ENCODE assay signal across 9 mouse cellular contexts in genomic region chr1:87174006-87174955, GRCm38 (mm10). TPM values are rescaled to one million over a fixed set of nuclear protein-coding genes. Genes with fewer than 3 reads are reported as not detected.
DNase-seq lines count a peak whose midpoint lies in the region; ATAC-seq and TF ChIP-seq lines count a peak whose summit lies in the region.
"Had no signal": no experiment of that assay in that cellular context is flagged by ENCODE, and none has a peak within 500 bp of the region (broad histone marks: within the 10 kb centered on the region; RNA-seq: fewer than 3 reads in every experiment).

No protein-coding gene starts in this region.

- peaks cover 2% of the 10 kb centered on the region for H3K4me1 ChIP-seq in ES-Bruce4 (ENCODE audit: control insufficient read depth, insufficient read depth, low read length)
- peaks cover 3% of the 10 kb centered on the region; the same call in 1 of the 2 replicates for H3K4me1 ChIP-seq in embryonic facial prominence, embryonic 11.5 days (ENCODE audit: control insufficient read depth, insufficient read depth, low read length)
- H3K4me1 ChIP-seq in heart, embryonic 11.5 days (ENCODE audit: control insufficient read depth, insufficient read depth, low read length): peaks cover 15% of the 10 kb centered on the region; the same call in 1 of the 2 replicates
- H3K4me1 ChIP-seq in liver, embryonic 16.5 days (ENCODE audit: control insufficient read depth, low read depth, low read length): no peaks in the 10 kb centered on the region; the same call in 1 of the 2 replicates

- H3K27me3 ChIP-seq in ES-Bruce4 (ENCODE audit: control insufficient read depth, insufficient read depth, low read length, poor library complexity, severe bottlenecking): no peaks in the 10 kb centered on the region
- H3K27me3 ChIP-seq in embryonic facial prominence, embryonic 11.5 days (ENCODE audit: control insufficient read depth, insufficient read depth, low read length): peaks cover 3% of the 10 kb centered on the region; the same call in 1 of the 2 replicates
- H3K27me3 ChIP-seq in heart, embryonic 11.5 days (ENCODE audit: control insufficient read depth, insufficient read depth, low read length): peaks cover 51% of the 10 kb centered on the region
- peaks cover 14% of the 10 kb centered on the region for H3K27me3 ChIP-seq in liver, embryonic 16.5 days (ENCODE audit: control insufficient read depth, insufficient read depth, low read depth, low read length)

- peak; percentile 83 for DNase-seq in adrenal gland, postnatal 14 days
- peak; percentile 89 for DNase-seq in embryonic facial prominence, embryonic 11.5 days (ENCODE audit: low spot score)
- peak; percentile 81 for DNase-seq in kidney, postnatal 10 days
- DNase-seq in ovary, postnatal 36 days (ENCODE audit: low spot score): peak; percentile 74
- DNase-seq in yolk sac, embryonic 10.5 days (ENCODE audit: low spot score): peak; percentile 61

- TF ChIP-seq EP300 in ES-Bruce4 (IDR thresholded peaks at IDR 0.05; ENCODE audit: insufficient read depth, low read depth, low read length): no peak

- no peak overlapping the region for H3K4me2 ChIP-seq in embryonic facial prominence, embryonic 11.5 days (ENCODE audit: low read depth, low read length)
- H3K4me2 ChIP-seq in heart, embryonic 11.5 days: 0 out of 2 replicates have a peak overlapping the region, but pooled peaks have one; percentile 4
- H3K4me2 ChIP-seq in liver, embryonic 16.5 days (ENCODE audit: low read depth, low read length): no peak overlapping the region

- H3K36me3 ChIP-seq in ES-Bruce4 (ENCODE audit: control insufficient read depth, insufficient read depth, low read length, poor library complexity, severe bottlenecking): no peaks in the 10 kb centered on the region
- no peaks in the 10 kb centered on the region for H3K36me3 ChIP-seq in embryonic facial prominence, embryonic 11.5 days (replicated peaks; ENCODE audit: control insufficient read depth, insufficient read depth, low read depth, low read length)
- no peaks in the 10 kb centered on the region for H3K36me3 ChIP-seq in heart, embryonic 11.5 days (ENCODE audit: control insufficient read depth, insufficient read depth, low read length)
- no peaks in the 10 kb centered on the region for H3K36me3 ChIP-seq in liver, embryonic 16.5 days (ENCODE audit: control insufficient read depth, insufficient read depth)

- 24% methylated on average over 27 of the region's 28 CpGs for WGBS in embryonic facial prominence, embryonic 11.5 days
- 25% methylated on average over 28 of the region's 28 CpGs for WGBS in heart, embryonic 11.5 days (ENCODE audit: insufficient replicate concordance)
- WGBS in liver, embryonic 16.5 days (ENCODE audit: insufficient replicate concordance): 22% methylated on average over 28 of the region's 28 CpGs

- no peak overlapping the region for H3K4me3 ChIP-seq in ES-Bruce4 (ENCODE audit: low read depth, low read length)
- no peak overlapping the region for H3K4me3 ChIP-seq in embryonic facial prominence, embryonic 11.5 days (ENCODE audit: low read depth, low read length)
- H3K4me3 ChIP-seq in heart, embryonic 11.5 days (ENCODE audit: low read depth, low read length): no peak overlapping the region
- H3K4me3 ChIP-seq in liver, embryonic 16.5 days (ENCODE audit: low read depth, low read length): no peak overlapping the region

- peak; percentile 69 for TF ChIP-seq CTCF in ES-Bruce4 (IDR thresholded peaks at IDR 0.05; ENCODE audit: low read depth, low read length)

- no peak overlapping the region; the same call in 1 of the 2 replicates for H3K9ac ChIP-seq in ES-Bruce4 (ENCODE audit: low read depth, poor library complexity, severe bottlenecking)
- H3K9ac ChIP-seq in embryonic facial prominence, embryonic 11.5 days (replicated peaks; ENCODE audit: low read length): peak overlapping the region; percentile 33; the same call in 1 of the 2 replicates
- no peak overlapping the region for H3K9ac ChIP-seq in heart, embryonic 11.5 days (ENCODE audit: low read depth, low read length)
- no peak overlapping the region for H3K9ac ChIP-seq in liver, embryonic 16.5 days (ENCODE audit: low read depth, low read length)

- H3K9me3 ChIP-seq in ES-Bruce4 (replicated peaks; ENCODE audit: control insufficient read depth, insufficient read depth, low read length, poor library complexity, severe bottlenecking): no peaks in the 10 kb centered on the region
- no peaks in the 10 kb centered on the region for H3K9me3 ChIP-seq in embryonic facial prominence, embryonic 11.5 days (replicated peaks; ENCODE audit: control insufficient read depth, low read length)
- no peaks in the 10 kb centered on the region for H3K9me3 ChIP-seq in heart, embryonic 11.5 days (replicated peaks; ENCODE audit: control insufficient read depth, low read length)
- H3K9me3 ChIP-seq in liver, embryonic 16.5 days (replicated peaks; ENCODE audit: control insufficient read depth, low read length): no peaks in the 10 kb centered on the region

- no peak for TF ChIP-seq POLR2A in ES-Bruce4 (IDR thresholded peaks at IDR 0.05; ENCODE audit: insufficient read depth, low read length)

- peak; percentile 42; the same call in 1 of the 2 replicates for ATAC-seq in embryonic facial prominence, embryonic 11.5 days (replicated peaks; ENCODE audit: insufficient number of reproducible peaks, low FRiP score, low TSS enrichment, low read depth)
- no peak for ATAC-seq in heart, embryonic 11.5 days (replicated peaks; ENCODE audit: insufficient number of reproducible peaks, low FRiP score, low TSS enrichment)
- peak; percentile 64; the same call in 1 of the 2 replicates for ATAC-seq in liver, embryonic 16.5 days (ENCODE audit: low read depth)

- H3K27ac ChIP-seq in ES-Bruce4 (ENCODE audit: insufficient read depth, low read length): no peak overlapping the region
- no peak overlapping the region for H3K27ac ChIP-seq in embryonic facial prominence, embryonic 11.5 days (replicated peaks; ENCODE audit: low read depth, low read length)
- H3K27ac ChIP-seq in heart, embryonic 11.5 days (ENCODE audit: low read depth, low read length): no peak overlapping the region
- no peak overlapping the region for H3K27ac ChIP-seq in liver, embryonic 16.5 days (ENCODE audit: low read length)

RNA-seq across cellular contexts. Expression of gene Prss56, which starts 8.8 kb away (rescaled TPM):
- 0.27 TPM in 1 of 2 replicates, not detected in the other for polyA plus RNA-seq in ES-Bruce4 (2011; ENCODE audit: insufficient read depth, insufficient read length, low read depth, missing spikeins)
- not detected in 2 replicates for total RNA-seq in adrenal gland, postnatal 14 days (2021)
- polyA plus RNA-seq in embryonic facial prominence, embryonic 11.5 days (2014; fragmentation: Nextera tagmentation; extraction: Ambion mirVana): 0.28 and 0.74 TPM in 2 replicates
- not detected in 2 replicates for polyA plus RNA-seq in heart, embryonic 11.5 days (2014; fragmentation: Nextera tagmentation; extraction: Ambion mirVana)
- not detected in 2 replicates for polyA plus RNA-seq in liver, embryonic 16.5 days (2015; fragmentation: Nextera tagmentation; extraction: Ambion mirVana)

RNA-seq across cellular contexts. Expression of gene Chrnd, which starts 16.1 kb away (rescaled TPM):
- not detected in 2 replicates for polyA plus RNA-seq in ES-Bruce4 (2011; ENCODE audit: insufficient read depth, insufficient read length, low read depth, missing spikeins)
- total RNA-seq in adrenal gland, postnatal 14 days (2021): not detected in 2 replicates
- polyA plus RNA-seq in embryonic facial prominence, embryonic 11.5 days (2014; fragmentation: Nextera tagmentation; extraction: Ambion mirVana): 0.15 and 0.22 TPM in 2 replicates
- not detected in 2 replicates for polyA plus RNA-seq in heart, embryonic 11.5 days (2014; fragmentation: Nextera tagmentation; extraction: Ambion mirVana)
- 0.07 and 0.39 TPM in 2 replicates for polyA plus RNA-seq in liver, embryonic 16.5 days (2015; fragmentation: Nextera tagmentation; extraction: Ambion mirVana)
- polyA plus RNA-seq: heart, embryonic 14.5 days had no signal

RNA-seq across cellular contexts. Expression of gene Ecel1, which starts 18.0 kb away (rescaled TPM):
- polyA plus RNA-seq in ES-Bruce4 (2011; ENCODE audit: insufficient read depth, insufficient read length, low read depth, missing spikeins): 0.37 and 2.2 TPM in 2 replicates
- 0.70 and 2.6 TPM in 2 replicates for total RNA-seq in adrenal gland, postnatal 14 days (2021)
- 0.74 and 2.1 TPM in 2 replicates for polyA plus RNA-seq in embryonic facial prominence, embryonic 11.5 days (2014; fragmentation: Nextera tagmentation; extraction: Ambion mirVana)
- not detected in 2 replicates for polyA plus RNA-seq in heart, embryonic 11.5 days (2014; fragmentation: Nextera tagmentation; extraction: Ambion mirVana)
- 0.04 TPM in 1 of 2 replicates, not detected in the other for polyA plus RNA-seq in liver, embryonic 16.5 days (2015; fragmentation: Nextera tagmentation; extraction: Ambion mirVana)

RNA-seq across cellular contexts. Expression of gene Chrng, which starts 30.2 kb away (rescaled TPM):
- not detected in 2 replicates for polyA plus RNA-seq in ES-Bruce4 (2011; ENCODE audit: insufficient read depth, insufficient read length, low read depth, missing spikeins)
- not detected in 2 replicates for total RNA-seq in adrenal gland, postnatal 14 days (2021)
- polyA plus RNA-seq in embryonic facial prominence, embryonic 11.5 days (2014; fragmentation: Nextera tagmentation; extraction: Ambion mirVana): 2.2 and 2.3 TPM in 2 replicates
- 0.93 and 1.5 TPM in 2 replicates for polyA plus RNA-seq in heart, embryonic 11.5 days (2014; fragmentation: Nextera tagmentation; extraction: Ambion mirVana)
- 0.18 and 0.99 TPM in 2 replicates for polyA plus RNA-seq in liver, embryonic 16.5 days (2015; fragmentation: Nextera tagmentation; extraction: Ambion mirVana)

RNA-seq across cellular contexts. Expression of gene Eif4e2, which starts 39.4 kb away (rescaled TPM):
- 191 and 201 TPM in 2 replicates for polyA plus RNA-seq in ES-Bruce4 (2011; ENCODE audit: insufficient read depth, insufficient read length, low read depth, missing spikeins)
- total RNA-seq in adrenal gland, postnatal 14 days (2021): 94.4 and 104 TPM in 2 replicates
- 141 and 148 TPM in 2 replicates for polyA plus RNA-seq in embryonic facial prominence, embryonic 11.5 days (2014; fragmentation: Nextera tagmentation; extraction: Ambion mirVana)
- 121 and 128 TPM in 2 replicates for polyA plus RNA-seq in heart, embryonic 11.5 days (2014; fragmentation: Nextera tagmentation; extraction: Ambion mirVana)
- polyA plus RNA-seq in liver, embryonic 16.5 days (2015; fragmentation: Nextera tagmentation; extraction: Ambion mirVana): 64.2 and 68.8 TPM in 2 replicates
